Mouse (Mus musculus): Measurements from ENCODE around the gene Nfib. TPM values are rescaled to one million over a fixed set of nuclear protein-coding genes. Genes with fewer than 3 reads are reported as not detected.

Gene Nfib
- polyA plus RNA-seq, 1 experiment from 2014 or later = 31.8 TPM

DNA sequence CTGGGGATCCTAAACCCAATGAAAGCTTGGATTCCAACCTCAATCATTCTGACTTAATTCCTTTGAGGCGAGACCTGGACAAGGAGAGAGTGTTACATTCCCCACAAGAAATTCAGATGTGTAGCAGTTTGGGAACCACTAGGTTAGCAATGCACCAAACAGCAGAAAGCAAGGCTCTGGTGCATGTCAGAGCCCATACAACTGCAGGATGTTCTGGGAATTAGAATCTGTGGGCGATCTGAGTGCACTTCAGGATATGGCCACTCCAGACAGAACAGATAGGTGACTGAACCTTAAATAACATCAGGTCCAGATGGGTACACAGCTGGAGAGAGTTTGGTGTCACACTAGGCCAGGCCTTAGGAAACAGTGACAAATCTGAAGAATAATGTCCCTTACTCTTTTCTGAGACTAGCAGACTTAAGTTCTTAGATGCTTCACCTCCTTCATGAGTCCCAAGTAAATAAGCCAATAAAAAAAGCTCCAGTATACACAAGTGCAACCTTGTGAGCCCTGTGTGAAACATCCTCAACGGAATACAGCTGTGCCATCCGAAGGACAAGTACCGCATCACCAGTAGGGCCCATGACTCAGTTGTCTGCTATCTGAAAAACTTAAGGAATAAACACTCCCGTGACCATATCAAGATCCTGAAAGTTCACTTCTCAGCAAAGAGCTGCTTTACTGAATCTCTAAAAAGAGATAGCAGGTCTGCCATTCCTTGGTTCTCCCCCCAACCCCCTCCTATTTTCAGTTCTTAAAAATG is 336.4 kb downstream of the Nfib start:
- WGBS = 89% methylated on average over 6 of the region's 6 CpGs
- DNase-seq (ENCODE audit: low spot score) = no peak

DNA sequence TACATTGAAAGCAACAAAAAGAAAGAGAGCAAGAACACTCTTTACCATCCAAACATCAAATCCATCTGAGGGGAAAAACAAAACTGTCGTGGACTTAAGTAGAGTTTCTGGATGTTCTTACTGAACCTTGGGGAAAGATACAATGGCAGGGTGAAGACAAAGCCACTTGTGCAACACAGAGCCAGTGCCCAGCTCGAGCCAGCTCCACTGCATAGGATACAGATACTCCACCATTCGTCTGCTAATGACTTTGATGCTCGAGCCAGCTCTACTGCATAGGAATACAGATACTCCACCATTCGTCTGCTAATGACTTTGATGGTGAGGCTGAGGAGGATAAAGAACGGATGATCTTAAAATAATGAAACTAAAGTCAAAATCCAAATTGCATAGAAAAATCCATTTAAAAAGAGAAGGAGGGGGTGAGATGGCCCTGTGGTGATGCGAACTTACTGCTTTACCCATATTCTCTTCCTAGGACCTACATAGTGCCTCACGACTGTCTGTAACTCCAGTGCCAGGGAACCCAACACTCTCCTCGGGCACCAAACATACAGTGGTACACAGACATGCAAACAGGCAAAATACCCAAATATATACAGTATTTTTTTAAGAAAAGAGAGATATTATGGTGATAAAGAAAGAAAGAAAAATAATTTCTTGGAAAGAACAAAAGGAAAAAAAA is 337.3 kb downstream of the Nfib start:
- DNase-seq (ENCODE audit: low spot score) (no peak), ATAC-seq (ENCODE audit: insufficient number of reproducible peaks, low FRiP score, low TSS enrichment, low read depth) (no peak)
- H3K27me3 ChIP-seq (ENCODE audit: control insufficient read depth, insufficient read depth, low read length) = no peaks in the 10 kb centered on the region
- H3K36me3 ChIP-seq (ENCODE audit: control insufficient read depth, insufficient read depth, low read length) = no peaks in the 10 kb centered on the region
- WGBS = 85% methylated on average over 9 of the region's 9 CpGs
- H3K27ac ChIP-seq (replicated peaks; ENCODE audit: low read depth, low read length) = no peak overlapping the region
- no peak overlapping the region for H3K4me2 ChIP-seq (ENCODE audit: low read depth, severe bottlenecking)
- H3K9ac ChIP-seq (ENCODE audit: low read length) = no peak overlapping the region
- no peaks in the 10 kb centered on the region for H3K9me3 ChIP-seq (ENCODE audit: control insufficient read depth, low read length)
- H3K4me3 ChIP-seq (ENCODE audit: low read depth, low read length) = no peak overlapping the region
- H3K4me1 ChIP-seq (ENCODE audit: control insufficient read depth, insufficient read depth, low read length) = no peaks in the 10 kb centered on the region

More for the DNA sequence above, 336.4 kb downstream of the Nfib start:
- Histone ChIP-seq H3K4me1 (ENCODE audit: control insufficient read depth, insufficient read depth, low read length) (no peaks in the 10 kb centered on the region), H3K27ac (replicated peaks; ENCODE audit: low read depth, low read length) (no peak overlapping the region), H3K4me2 (ENCODE audit: low read depth, severe bottlenecking) (no peak overlapping the region), H3K9ac (ENCODE audit: low read length) (no peak overlapping the region), H3K9me3 (ENCODE audit: control insufficient read depth, low read length) (no peaks in the 10 kb centered on the region), H3K27me3 (ENCODE audit: control insufficient read depth, insufficient read depth, low read length) (no peaks in the 10 kb centered on the region), H3K4me3 (ENCODE audit: low read depth, low read length) (no peak overlapping the region), H3K36me3 (ENCODE audit: control insufficient read depth, insufficient read depth, low read length) (no peaks in the 10 kb centered on the region)
- no peak for ATAC-seq (ENCODE audit: insufficient number of reproducible peaks, low FRiP score, low TSS enrichment, low read depth)

- Histone ChIP-seq H3K27ac (replicated peaks; ENCODE audit: low read depth, low read length) (no peak overlapping the region), H3K9ac (ENCODE audit: low read length) (no peak overlapping the region), H3K4me1 (ENCODE audit: control insufficient read depth, insufficient read depth, low read length) (no peaks in the 10 kb centered on the region), H3K9me3 (ENCODE audit: control insufficient read depth, low read length) (no peaks in the 10 kb centered on the region), H3K4me2 (ENCODE audit: low read depth, severe bottlenecking) (no peak overlapping the region), H3K36me3 (ENCODE audit: control insufficient read depth, insufficient read depth, low read length) (no peaks in the 10 kb centered on the region), H3K4me3 (ENCODE audit: low read depth, low read length) (no peak overlapping the region), H3K27me3 (ENCODE audit: control insufficient read depth, insufficient read depth, low read length) (no peaks in the 10 kb centered on the region)
- ATAC-seq (ENCODE audit: insufficient number of reproducible peaks, low FRiP score, low TSS enrichment, low read depth) (no peak), DNase-seq (ENCODE audit: low spot score) (no peak)
- WGBS = 84% methylated on average over 4 of the region's 4 CpGs
Observed at GRCm38 (mm10) chr4:82364696-82365385, 340.7 kb downstream of the Nfib start.

- H3K9me3 ChIP-seq (ENCODE audit: control insufficient read depth, low read length) = no peaks in the 10 kb centered on the region
- no peak overlapping the region for H3K9ac ChIP-seq (ENCODE audit: low read length)
- DNase-seq (ENCODE audit: low spot score) (no peak), ATAC-seq (ENCODE audit: insufficient number of reproducible peaks, low FRiP score, low TSS enrichment, low read depth) (no peak)
- 73% methylated on average over 6 of the region's 6 CpGs for WGBS
- H3K4me3 ChIP-seq (ENCODE audit: low read depth, low read length) = no peak overlapping the region
- no peak overlapping the region for H3K4me2 ChIP-seq (ENCODE audit: low read depth, severe bottlenecking)
- H3K27ac ChIP-seq (replicated peaks; ENCODE audit: low read depth, low read length) = no peak overlapping the region
- H3K36me3 ChIP-seq (ENCODE audit: control insufficient read depth, insufficient read depth, low read length) = no peaks in the 10 kb centered on the region
- no peaks in the 10 kb centered on the region for H3K4me1 ChIP-seq (ENCODE audit: control insufficient read depth, insufficient read depth, low read length)
- no peaks in the 10 kb centered on the region for H3K27me3 ChIP-seq (ENCODE audit: control insufficient read depth, insufficient read depth, low read length)
Observed at GRCm38 (mm10) chr4:82363951-82364350, 341.6 kb downstream of the Nfib start.

- DNase-seq (ENCODE audit: low spot score) = no peak
- Histone ChIP-seq H3K4me3 (ENCODE audit: low read depth, low read length) (no peak overlapping the region), H3K9ac (ENCODE audit: low read length) (no peak overlapping the region), H3K4me2 (ENCODE audit: low read depth, severe bottlenecking) (no peak overlapping the region), H3K4me1 (ENCODE audit: control insufficient read depth, insufficient read depth, low read length) (no peaks in the 10 kb centered on the region), H3K9me3 (ENCODE audit: control insufficient read depth, low read length) (no peaks in the 10 kb centered on the region), H3K27ac (replicated peaks; ENCODE audit: low read depth, low read length) (no peak overlapping the region), H3K36me3 (ENCODE audit: control insufficient read depth, insufficient read depth, low read length) (no peaks in the 10 kb centered on the region), H3K27me3 (ENCODE audit: control insufficient read depth, insufficient read depth, low read length) (no peaks in the 10 kb centered on the region)
- WGBS = 86% methylated on average over 3 of the region's 3 CpGs
- no peak for ATAC-seq (ENCODE audit: insufficient number of reproducible peaks, low FRiP score, low TSS enrichment, low read depth)
Observed at GRCm38 (mm10) chr4:82362294-82362693, 343.3 kb downstream of the Nfib start.

GRCm38 (mm10) chr4:82360081-82360511 is 345.5 kb downstream of the Nfib start:
- no peak overlapping the region for H3K4me3 ChIP-seq (ENCODE audit: low read depth, low read length)
- ATAC-seq (ENCODE audit: insufficient number of reproducible peaks, low FRiP score, low TSS enrichment, low read depth) (no peak), DNase-seq (ENCODE audit: low spot score) (no peak)
- H3K27ac ChIP-seq (replicated peaks; ENCODE audit: low read depth, low read length) = no peak overlapping the region
- H3K4me2 ChIP-seq (ENCODE audit: low read depth, severe bottlenecking) = no peak overlapping the region
- no peak overlapping the region for H3K9ac ChIP-seq (ENCODE audit: low read length)
- WGBS = 71% methylated on average over 4 of the region's 4 CpGs
- H3K4me1 ChIP-seq (ENCODE audit: control insufficient read depth, insufficient read depth, low read length) = no peaks in the 10 kb centered on the region
- H3K36me3 ChIP-seq (ENCODE audit: control insufficient read depth, insufficient read depth, low read length) = no peaks in the 10 kb centered on the region
- no peaks in the 10 kb centered on the region for H3K27me3 ChIP-seq (ENCODE audit: control insufficient read depth, insufficient read depth, low read length)
- H3K9me3 ChIP-seq (ENCODE audit: control insufficient read depth, low read length) = no peaks in the 10 kb centered on the region

GRCm38 (mm10) chr4:82359110-82359509 is 346.4 kb downstream of the Nfib start:
- Histone ChIP-seq H3K36me3 (ENCODE audit: control insufficient read depth, insufficient read depth, low read length) (no peaks in the 10 kb centered on the region), H3K4me3 (ENCODE audit: low read depth, low read length) (no peak overlapping the region), H3K4me2 (ENCODE audit: low read depth, severe bottlenecking) (no peak overlapping the region), H3K27ac (replicated peaks; ENCODE audit: low read depth, low read length) (no peak overlapping the region), H3K27me3 (ENCODE audit: control insufficient read depth, insufficient read depth, low read length) (no peaks in the 10 kb centered on the region), H3K9ac (ENCODE audit: low read length) (no peak overlapping the region), H3K4me1 (ENCODE audit: control insufficient read depth, insufficient read depth, low read length) (no peaks in the 10 kb centered on the region), H3K9me3 (ENCODE audit: control insufficient read depth, low read length) (no peaks in the 10 kb centered on the region)
- ATAC-seq (ENCODE audit: insufficient number of reproducible peaks, low FRiP score, low TSS enrichment, low read depth) (no peak), DNase-seq (ENCODE audit: low spot score) (no peak)
- WGBS = 90% methylated on average over 3 of the region's 3 CpGs

DNA sequence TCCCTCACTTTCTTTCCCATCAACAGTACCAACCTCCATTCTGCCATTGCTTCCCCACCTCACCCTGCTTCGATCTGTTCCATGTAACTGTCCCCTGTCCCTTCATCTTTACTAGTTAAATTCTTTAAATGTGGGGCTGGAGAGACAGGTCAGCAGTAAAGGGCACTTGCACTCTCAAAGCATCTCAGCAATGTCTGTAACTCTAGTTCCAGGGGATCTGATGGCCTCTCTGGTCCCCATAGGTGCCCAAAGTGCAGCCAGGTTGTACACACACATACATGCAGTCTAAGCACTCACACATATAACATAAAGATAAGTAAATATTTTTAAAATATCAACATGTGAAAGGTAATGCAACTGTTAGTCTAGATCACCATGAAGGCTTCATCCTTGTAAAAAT is 356.5 kb downstream of the Nfib start:
- no peak for DNase-seq (ENCODE audit: low spot score)
- Histone ChIP-seq H3K36me3 (ENCODE audit: control insufficient read depth, insufficient read depth, low read length) (peaks cover 3% of the 10 kb centered on the region; the same call in 1 of the 2 replicates), H3K4me1 (ENCODE audit: control insufficient read depth, insufficient read depth, low read length) (peaks cover 9% of the 10 kb centered on the region), H3K4me3 (ENCODE audit: low read depth, low read length) (no peak overlapping the region), H3K27me3 (ENCODE audit: control insufficient read depth, insufficient read depth, low read length) (no peaks in the 10 kb centered on the region), H3K4me2 (ENCODE audit: low read depth, severe bottlenecking) (no peak overlapping the region), H3K9ac (ENCODE audit: low read length) (no peak overlapping the region), H3K9me3 (ENCODE audit: control insufficient read depth, low read length) (no peaks in the 10 kb centered on the region), H3K27ac (replicated peaks; ENCODE audit: low read depth, low read length) (no peak overlapping the region)
- ATAC-seq (ENCODE audit: insufficient number of reproducible peaks, low FRiP score, low TSS enrichment, low read depth) = no peak
- 91% methylated on average over 1 of the region's 1 CpGs for WGBS

Data from limb, embryonic 11.5 days (tissue).